Mouse (Mus musculus) limb, embryonic 11.5 days (tissue): ENCODE data around the gene Pgm5. TPM values are rescaled to one million over a fixed set of nuclear protein-coding genes. Genes with fewer than 3 reads are reported as not detected.

Source experiments
- ATAC-seq: fragments of 200-750 bp; cut with Nextera tagmentation; 2 replicates; pipeline ENCODE4 v1.8.0; 2017; ENCODE audit warnings: low read depth; ENCODE audit not compliant: insufficient number of reproducible peaks, low FRiP score, low TSS enrichment
- DNase-seq: peaks from one replicate; pipeline ENCODE4 v3.0.0-alpha.2; 2015; ENCODE audit warnings: low spot score
- H3K27ac ChIP-seq: fragments of 300-500 bp; sonication (generic); replicated peaks from 2 replicates; pipeline ENCODE4 v1.5.1; 2014; ENCODE audit warnings: low read depth, mild to moderate bottlenecking, low read length
- H3K27me3 ChIP-seq: fragments of 300-500 bp; sonication (generic); 2 replicates; pipeline ENCODE4 v1.6.1; 2014; ENCODE audit warnings: mild to moderate bottlenecking, low read length, mixed read lengths; ENCODE audit not compliant: control insufficient read depth, insufficient read depth
- H3K36me3 ChIP-seq: fragments of 300-500 bp; sonication (generic); 2 replicates; pipeline ENCODE4 v1.6.1; 2014; ENCODE audit warnings: mild to moderate bottlenecking, low read length, moderate library complexity, mixed read lengths; ENCODE audit not compliant: control insufficient read depth, insufficient read depth
- H3K4me1 ChIP-seq: fragments of 300-500 bp; sonication (generic); 2 replicates; pipeline ENCODE4 v1.6.1; 2014; ENCODE audit warnings: low read length, mixed read lengths; ENCODE audit not compliant: control insufficient read depth, insufficient read depth
- H3K4me2 ChIP-seq: fragments of 300-500 bp; sonication (generic); 2 replicates; pipeline ENCODE4 v1.6.1; 2014; ENCODE audit warnings: low read depth, mild to moderate bottlenecking, moderate library complexity; ENCODE audit not compliant: severe bottlenecking
- H3K4me3 ChIP-seq: fragments of 300-500 bp; sonication (generic); 2 replicates; pipeline ENCODE4 v1.5.1; 2014; ENCODE audit warnings: low read depth, low read length
- H3K9ac ChIP-seq: fragments of 300-500 bp; sonication (generic); 2 replicates; pipeline ENCODE4 v1.6.1; 2014; ENCODE audit warnings: mild to moderate bottlenecking, low read length
- H3K9me3 ChIP-seq: fragments of 300-500 bp; sonication (generic); 2 replicates; pipeline ENCODE4 v1.6.1; 2016; ENCODE audit warnings: low read length; ENCODE audit not compliant: control insufficient read depth
- WGBS: fragments of 180-500 bp; shearing (Covaris S2); extraction: QIAGEN DNeasy Blood & Tissue Kit; methylation state at CpG from one replicate; pipeline ENCODE4 v1.1.7; 2014; 5-methylcytosine and 5-hydroxymethylcytosine counted together
- polyA plus RNA-seq: library from polyadenylated mRNA; unstranded; fragments of >200 nt; fragmentation: Nextera tagmentation; extraction: Ambion mirVana; gene quantifications from 2 replicates; pipeline ENCODE4 v1.2.1, GENCODE M21; 2014

Pgm5 gene
- polyA plus RNA-seq, 1 experiment from 2014 or later = 1.7 TPM

GRCm38 (mm10) chr19:24899578-24900544 lies 38.2 kb upstream of the Pgm5 start:
- Histone ChIP-seq H3K9me3 (no peaks in the 10 kb centered on the region), H3K4me1 (peaks cover 7% of the 10 kb centered on the region; the same call in 1 of the 2 replicates), H3K9ac (no peak overlapping the region), H3K4me2 (peak overlapping the region; percentile 71), H3K27me3 (peaks cover 59% of the 10 kb centered on the region), H3K36me3 (no peaks in the 10 kb centered on the region), H3K4me3 (peak overlapping the region; percentile 32), H3K27ac (no peak overlapping the region)
- WGBS = under 1% methylated on average over 83 of the region's 84 CpGs
- DNase-seq (peak; percentile 74), ATAC-seq (no peak)

DNA sequence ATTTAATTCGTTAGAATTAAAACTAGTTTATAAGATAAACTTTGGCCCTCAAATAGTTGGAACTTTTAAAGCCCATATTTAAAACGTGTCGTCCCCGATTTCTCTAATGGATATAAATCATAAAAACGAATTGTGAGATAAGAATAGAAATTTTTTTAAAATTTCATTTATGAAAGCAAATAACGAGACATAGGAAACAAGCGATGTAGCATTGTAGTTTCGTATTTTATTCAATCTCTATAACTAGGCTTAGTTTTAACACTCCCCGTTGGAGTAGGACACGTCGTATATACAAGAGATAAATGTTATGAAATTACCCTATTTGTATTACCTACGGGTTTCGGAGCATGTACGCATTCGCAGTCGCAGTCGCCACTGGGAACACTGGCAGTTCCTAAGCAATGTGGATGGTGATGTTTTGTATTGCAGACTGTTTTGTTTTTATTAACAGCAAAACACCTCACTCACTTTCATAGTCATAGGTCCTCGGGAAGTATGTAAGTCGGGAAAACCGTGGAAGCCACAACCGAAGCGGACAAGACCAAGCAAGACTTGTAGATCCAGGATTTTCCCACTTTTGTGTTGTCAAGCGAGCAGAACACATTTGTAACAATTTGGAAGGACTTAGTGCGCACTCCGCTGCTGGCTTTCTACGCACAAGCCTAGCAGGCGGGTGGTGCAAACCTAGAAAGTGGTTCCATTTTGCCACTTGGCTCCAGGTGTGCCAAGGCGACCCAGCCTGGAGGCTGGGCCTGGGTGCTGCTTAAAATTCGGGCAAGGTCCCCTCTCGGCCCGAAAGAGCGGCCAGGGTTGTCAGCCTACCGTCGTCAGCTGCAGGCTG lies 37.3 kb upstream of the Pgm5 start:
- H3K4me1 ChIP-seq = peaks cover 7% of the 10 kb centered on the region; the same call in 1 of the 2 replicates
- H3K9ac ChIP-seq = no peak overlapping the region
- 4% methylated on average over 34 of the region's 34 CpGs for WGBS
- H3K9me3 ChIP-seq = no peaks in the 10 kb centered on the region
- DNase-seq = no peak
- no peak for ATAC-seq
- H3K27ac ChIP-seq = no peak overlapping the region
- H3K4me3 ChIP-seq = peak overlapping the region; percentile 32; the same call in 1 of the 2 replicates
- peaks cover 59% of the 10 kb centered on the region for H3K27me3 ChIP-seq
- peak overlapping the region; percentile 71; the same call in 1 of the 2 replicates for H3K4me2 ChIP-seq
- no peaks in the 10 kb centered on the region for H3K36me3 ChIP-seq

DNA sequence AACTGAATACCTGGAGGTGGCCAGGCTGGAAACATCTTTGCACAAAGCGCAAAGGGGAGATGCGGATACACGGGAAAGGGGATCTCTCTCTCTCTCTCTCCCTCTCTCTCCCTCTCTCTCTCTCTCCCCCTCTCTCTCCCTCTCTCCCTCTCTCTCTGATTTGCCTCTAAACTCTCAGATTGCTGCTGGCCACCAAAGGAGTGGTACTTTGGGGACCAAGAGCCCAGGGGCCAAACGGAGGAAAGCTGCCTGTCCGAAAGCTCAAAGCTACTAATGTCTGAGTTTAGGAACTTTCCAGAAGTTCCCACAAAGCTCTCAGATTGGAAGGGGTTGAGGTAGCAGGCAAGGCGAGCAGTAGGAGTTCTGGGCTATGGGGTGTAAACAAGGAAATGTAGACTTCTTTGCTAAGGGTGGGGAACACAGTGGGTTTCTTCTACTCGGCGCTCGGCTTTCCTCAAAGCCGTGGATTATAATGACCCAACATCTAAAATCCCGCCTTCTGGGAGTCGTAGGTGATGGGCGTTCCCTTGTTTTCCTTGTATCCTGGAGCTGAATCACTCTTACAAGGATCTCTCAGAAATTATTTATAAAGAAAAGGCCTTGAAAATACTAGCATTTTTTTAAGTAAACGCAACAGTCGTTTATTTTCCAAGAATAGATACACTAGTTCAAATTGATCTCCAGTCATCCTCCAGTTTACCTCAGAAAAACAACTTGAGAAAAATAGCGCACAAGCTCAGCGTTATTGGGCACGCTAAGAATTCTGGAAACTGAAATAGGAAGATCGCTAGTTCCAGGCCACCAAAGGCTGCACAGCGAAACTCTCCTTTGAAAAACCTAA lies 36.5 kb upstream of the Pgm5 start:
- 0 out of 2 replicates have a peak overlapping the region, but pooled peaks have one; percentile 8 for H3K4me3 ChIP-seq
- no peak overlapping the region for H3K9ac ChIP-seq
- ATAC-seq (no peak), DNase-seq (peak; percentile 61)
- H3K27ac ChIP-seq = no peak overlapping the region
- no peaks in the 10 kb centered on the region for H3K9me3 ChIP-seq
- H3K4me2 ChIP-seq = no peak overlapping the region
- H3K4me1 ChIP-seq = peaks cover 7% of the 10 kb centered on the region; the same call in 1 of the 2 replicates
- H3K36me3 ChIP-seq = no peaks in the 10 kb centered on the region
- H3K27me3 ChIP-seq = peaks cover 58% of the 10 kb centered on the region
- WGBS = 2% methylated on average over 20 of the region's 20 CpGs

DNA sequence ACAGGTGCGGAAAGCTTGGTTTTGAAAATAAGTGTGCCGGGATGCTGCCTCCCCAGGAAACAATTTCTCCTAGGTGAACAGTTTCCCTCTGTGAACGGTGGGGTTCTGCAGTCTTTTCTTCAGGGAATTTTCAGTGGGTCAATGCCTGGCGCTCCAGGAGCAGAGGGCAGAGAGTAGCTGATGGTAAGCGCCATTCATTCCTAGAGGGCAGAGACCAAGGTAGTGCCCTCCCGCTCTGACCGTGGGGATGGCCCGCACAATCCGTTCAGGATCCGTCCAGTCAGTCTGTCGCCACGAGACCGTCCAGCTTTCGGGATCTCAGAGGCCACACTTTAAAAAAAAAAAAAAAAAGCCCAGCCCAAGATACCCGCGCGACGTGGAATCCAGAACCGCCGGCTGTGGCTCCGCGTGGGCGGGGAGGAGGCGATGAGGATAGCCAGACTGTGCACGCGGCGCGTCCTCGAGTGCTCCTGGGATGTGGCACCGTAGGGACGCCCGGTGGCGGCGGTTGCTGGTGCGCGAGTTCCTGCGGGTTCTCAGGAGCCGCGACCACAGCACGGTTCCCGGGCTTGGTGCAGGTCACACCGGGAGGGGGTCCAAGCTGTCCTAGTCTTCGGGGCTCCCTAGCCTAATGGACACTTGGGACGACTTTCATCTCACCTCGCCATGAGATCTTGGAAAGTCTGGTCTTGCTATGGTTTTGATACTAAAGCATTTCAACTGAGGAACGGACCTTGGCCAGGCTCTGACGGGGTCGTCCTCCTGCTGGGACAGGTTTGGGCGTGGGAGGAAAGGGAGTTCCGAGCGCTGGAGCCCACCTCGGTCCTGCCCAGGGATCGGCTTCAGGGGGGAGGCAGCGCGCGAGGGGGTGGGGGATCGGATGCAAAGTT lies 35.6 kb upstream of the Pgm5 start:
- 1% methylated on average over 57 of the region's 57 CpGs for WGBS
- Histone ChIP-seq H3K4me1 (peaks cover 7% of the 10 kb centered on the region; the same call in 1 of the 2 replicates), H3K27me3 (peaks cover 50% of the 10 kb centered on the region), H3K36me3 (no peaks in the 10 kb centered on the region), H3K9me3 (no peaks in the 10 kb centered on the region), H3K9ac (no peak overlapping the region; the same call in 1 of the 2 replicates), H3K4me3 (0 out of 2 replicates have a peak overlapping the region, but pooled peaks have one; percentile 8), H3K27ac (no peak overlapping the region), H3K4me2 (peak overlapping the region; percentile 24; the same call in 1 of the 2 replicates)
- ATAC-seq (no peak), DNase-seq (peak; percentile 62)

GRCm38 (mm10) chr19:24896536-24896935 lies 34.9 kb upstream of the Pgm5 start:
- Histone ChIP-seq H3K4me1 (peaks cover 7% of the 10 kb centered on the region; the same call in 1 of the 2 replicates), H3K9ac (no peak overlapping the region), H3K4me3 (no peak overlapping the region), H3K27ac (no peak overlapping the region), H3K36me3 (no peaks in the 10 kb centered on the region), H3K27me3 (peaks cover 43% of the 10 kb centered on the region), H3K4me2 (no peak overlapping the region), H3K9me3 (no peaks in the 10 kb centered on the region)
- 12% methylated on average over 4 of the region's 4 CpGs for WGBS
- ATAC-seq = no peak
- DNase-seq = peak; percentile 26

DNA sequence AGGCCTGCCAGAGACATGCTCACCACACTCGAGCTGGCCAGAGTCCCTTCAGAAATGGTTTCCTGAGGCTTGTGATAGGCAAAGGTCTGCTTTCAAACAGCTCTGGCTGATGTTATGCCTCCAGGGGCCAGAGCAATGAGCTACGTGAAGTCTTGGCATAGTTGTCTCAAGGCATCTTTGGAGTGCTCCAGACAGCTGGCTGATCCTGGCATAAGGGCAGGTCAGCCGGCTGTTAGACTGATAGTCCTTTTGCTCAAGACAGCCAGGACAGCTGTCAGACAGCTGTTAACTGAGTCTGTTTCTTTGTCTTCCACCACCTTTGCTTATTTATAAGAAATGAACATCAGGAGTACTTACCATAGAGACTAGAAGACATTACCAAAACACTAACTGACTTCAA lies 25.2 kb upstream of the Pgm5 start:
- Histone ChIP-seq H3K4me2 (no peak overlapping the region), H3K27me3 (no peaks in the 10 kb centered on the region; the same call in 1 of the 2 replicates), H3K9ac (no peak overlapping the region), H3K9me3 (no peaks in the 10 kb centered on the region), H3K4me3 (no peak overlapping the region), H3K4me1 (no peaks in the 10 kb centered on the region), H3K27ac (no peak overlapping the region), H3K36me3 (no peaks in the 10 kb centered on the region)
- ATAC-seq (no peak), DNase-seq (no peak)
- WGBS = 75% methylated on average over 3 of the region's 3 CpGs

GRCm38 (mm10) chr19:24885504-24885903 lies 23.8 kb upstream of the Pgm5 start:
- DNase-seq = peak; percentile 78
- Histone ChIP-seq H3K27ac (no peak overlapping the region), H3K36me3 (no peaks in the 10 kb centered on the region), H3K9me3 (no peaks in the 10 kb centered on the region), H3K4me1 (no peaks in the 10 kb centered on the region), H3K27me3 (no peaks in the 10 kb centered on the region; the same call in 1 of the 2 replicates), H3K4me3 (no peak overlapping the region), H3K4me2 (no peak overlapping the region), H3K9ac (no peak overlapping the region)
- 15% methylated on average over 5 of the region's 5 CpGs for WGBS
- no peak for ATAC-seq
